Mouse (Mus musculus) lung, embryonic 15.5 days (tissue): ENCODE data around the gene Cldn3. TPM values are rescaled to one million over a fixed set of nuclear protein-coding genes. Genes with fewer than 3 reads are reported as not detected.
A peak's percentile ranks its signal among the peaks of the same experiment; 100 is the strongest.

Experiments used
- ATAC-seq: fragments of 200-750 bp; cut with Nextera tagmentation; 2 replicates; pipeline ENCODE4 v1.8.0; 2017; ENCODE audit warnings: moderate number of reproducible peaks, borderline replicate concordance; ENCODE audit not compliant: low FRiP score, low TSS enrichment; ENCODE audit errors: extremely low read depth
- H3K27ac ChIP-seq: fragments of 300-500 bp; sonication (generic); 2 replicates; pipeline ENCODE4 v1.5.1; 2015; ENCODE audit warnings: moderate library complexity, mild to moderate bottlenecking, inconsistent platforms
- H3K27me3 ChIP-seq: fragments of 300-500 bp; sonication (generic); 2 replicates; pipeline ENCODE4 v1.6.1; 2015; ENCODE audit warnings: inconsistent platforms
- H3K36me3 ChIP-seq: fragments of 300-500 bp; sonication (generic); 2 replicates; pipeline ENCODE4 v1.6.1; 2015; ENCODE audit warnings: inconsistent platforms
- H3K4me1 ChIP-seq: fragments of 300-500 bp; sonication (generic); 2 replicates; pipeline ENCODE4 v1.6.1; 2015; ENCODE audit warnings: inconsistent platforms
- H3K4me2 ChIP-seq: fragments of 300-500 bp; sonication (generic); 2 replicates; pipeline ENCODE4 v1.6.1; 2015; ENCODE audit warnings: inconsistent platforms, mild to moderate bottlenecking, moderate library complexity
- H3K4me3 ChIP-seq: fragments of 300-500 bp; sonication (generic); 2 replicates; pipeline ENCODE4 v1.5.1; 2015; ENCODE audit warnings: mild to moderate bottlenecking, inconsistent platforms
- H3K9ac ChIP-seq: fragments of 300-500 bp; sonication (generic); 2 replicates; pipeline ENCODE4 v1.6.1; 2015; ENCODE audit warnings: inconsistent platforms
- H3K9me3 ChIP-seq: fragments of 300-500 bp; sonication (generic); 2 replicates; pipeline ENCODE4 v1.6.1; 2016; ENCODE audit warnings: inconsistent platforms
- WGBS: fragments of 180-500 bp; shearing (Covaris S2); methylation state at CpG from one replicate; pipeline ENCODE4 v1.1.7; 2015; 5-methylcytosine and 5-hydroxymethylcytosine counted together
- polyA plus RNA-seq: library from polyadenylated mRNA; unstranded; fragments of >200 nt; fragmentation: Nextera tagmentation; extraction: Ambion mirVana; gene quantifications from 2 replicates; pipeline ENCODE4 v1.2.1, GENCODE M21; 2015

Cldn3 gene
- polyA plus RNA-seq, 1 experiment from 2014 or later = 259 TPM

GRCm38 (mm10) chr5:134986298-134987268 is 569 bp downstream of the Cldn3 start:
- H3K36me3 ChIP-seq = no peaks in the 10 kb centered on the region
- H3K9ac ChIP-seq = peak overlapping the region; percentile 56
- H3K27me3 ChIP-seq = peaks cover 48% of the 10 kb centered on the region
- H3K27ac ChIP-seq = peak overlapping the region; percentile 93
- H3K4me3 ChIP-seq = peak overlapping the region; percentile 44
- H3K4me1 ChIP-seq = peaks cover 36% of the 10 kb centered on the region
- no peak for ATAC-seq
- H3K9me3 ChIP-seq = no peaks in the 10 kb centered on the region
- 3% methylated on average over 79 of the region's 79 CpGs for WGBS
- H3K4me2 ChIP-seq = peak overlapping the region; percentile 47

- no peaks in the 10 kb centered on the region for H3K9me3 ChIP-seq
- peak overlapping the region; percentile 38 for H3K9ac ChIP-seq
- H3K27ac ChIP-seq = peak overlapping the region; percentile 12; the same call in 1 of the 2 replicates
- 34% methylated on average over 11 of the region's 11 CpGs for WGBS
- peaks cover 48% of the 10 kb centered on the region for H3K27me3 ChIP-seq
- no peak for ATAC-seq
- peaks cover 35% of the 10 kb centered on the region for H3K4me1 ChIP-seq
- H3K4me3 ChIP-seq = peak overlapping the region; percentile 44
- peak overlapping the region; percentile 47 for H3K4me2 ChIP-seq
- no peaks in the 10 kb centered on the region for H3K36me3 ChIP-seq
These were observed 3.2 kb downstream of the Cldn3 start for GRCm38 (mm10) chr5:134989166-134989565.

- Histone ChIP-seq H3K27ac (no peak overlapping the region), H3K4me3 (peak overlapping the region; percentile 44), H3K36me3 (no peaks in the 10 kb centered on the region), H3K9me3 (no peaks in the 10 kb centered on the region), H3K4me2 (peak overlapping the region; percentile 47), H3K27me3 (peaks cover 42% of the 10 kb centered on the region), H3K4me1 (peaks cover 29% of the 10 kb centered on the region), H3K9ac (no peak overlapping the region)
- 30% methylated on average over 6 of the region's 6 CpGs for WGBS
- ATAC-seq = no peak
These were observed 3.7 kb downstream of the Cldn3 start for GRCm38 (mm10) chr5:134989741-134990140.

- Histone ChIP-seq H3K27ac (peak overlapping the region; percentile 45), H3K9me3 (no peaks in the 10 kb centered on the region), H3K9ac (no peak overlapping the region), H3K36me3 (no peaks in the 10 kb centered on the region), H3K4me3 (no peak overlapping the region), H3K4me1 (peaks cover 12% of the 10 kb centered on the region; the same call in 1 of the 2 replicates), H3K4me2 (no peak overlapping the region), H3K27me3 (peaks cover 14% of the 10 kb centered on the region)
- ATAC-seq = no peak
- WGBS = 64% methylated on average over 5 of the region's 5 CpGs
These were observed 6.6 kb downstream of the Cldn3 start for GRCm38 (mm10) chr5:134992566-134992965.

GRCm38 (mm10) chr5:134998359-134998758 is 12.3 kb downstream of the Cldn3 start:
- Histone ChIP-seq H3K4me1 (peaks cover 25% of the 10 kb centered on the region), H3K27me3 (no peaks in the 10 kb centered on the region), H3K9ac (no peak overlapping the region), H3K36me3 (no peaks in the 10 kb centered on the region), H3K9me3 (no peaks in the 10 kb centered on the region), H3K4me3 (no peak overlapping the region), H3K4me2 (no peak overlapping the region), H3K27ac (peak overlapping the region; percentile 35)
- WGBS = 44% methylated on average over 6 of the region's 6 CpGs
- no peak for ATAC-seq

GRCm38 (mm10) chr5:134999797-135000196 is 13.8 kb downstream of the Cldn3 start:
- Histone ChIP-seq H3K9ac (no peak overlapping the region), H3K4me1 (peaks cover 25% of the 10 kb centered on the region), H3K36me3 (no peaks in the 10 kb centered on the region), H3K27ac (no peak overlapping the region; the same call in 1 of the 2 replicates), H3K9me3 (no peaks in the 10 kb centered on the region), H3K4me2 (no peak overlapping the region), H3K27me3 (no peaks in the 10 kb centered on the region), H3K4me3 (no peak overlapping the region)
- no peak for ATAC-seq
- WGBS = 89% methylated on average over 4 of the region's 4 CpGs

GRCm38 (mm10) chr5:135000751-135001150 is 14.7 kb downstream of the Cldn3 start:
- no peak overlapping the region; the same call in 1 of the 2 replicates for H3K4me2 ChIP-seq
- H3K4me1 ChIP-seq = peaks cover 25% of the 10 kb centered on the region
- no peak overlapping the region for H3K9ac ChIP-seq
- H3K9me3 ChIP-seq = no peaks in the 10 kb centered on the region
- peak overlapping the region; percentile 86 for H3K27ac ChIP-seq
- WGBS = 35% methylated on average over 13 of the region's 16 CpGs
- ATAC-seq = peak; percentile 12; the same call in 1 of the 2 replicates
- no peaks in the 10 kb centered on the region for H3K36me3 ChIP-seq
- no peaks in the 10 kb centered on the region for H3K27me3 ChIP-seq
- no peak overlapping the region for H3K4me3 ChIP-seq

GRCm38 (mm10) chr5:135001309-135001708 is 15.3 kb downstream of the Cldn3 start:
- no peak overlapping the region for H3K4me3 ChIP-seq
- no peak overlapping the region for H3K9ac ChIP-seq
- peak overlapping the region; percentile 33 for H3K4me2 ChIP-seq
- no peaks in the 10 kb centered on the region for H3K27me3 ChIP-seq
- peak; percentile 76 for ATAC-seq
- H3K27ac ChIP-seq = peak overlapping the region; percentile 86
- peaks cover 25% of the 10 kb centered on the region for H3K4me1 ChIP-seq
- WGBS = under 1% methylated on average over 14 of the region's 14 CpGs
- no peaks in the 10 kb centered on the region for H3K36me3 ChIP-seq
- no peaks in the 10 kb centered on the region for H3K9me3 ChIP-seq

GRCm38 (mm10) chr5:135002151-135002550 is 16.1 kb downstream of the Cldn3 start:
- no peaks in the 10 kb centered on the region for H3K27me3 ChIP-seq
- no peak overlapping the region for H3K9ac ChIP-seq
- peak overlapping the region; percentile 86 for H3K27ac ChIP-seq
- no peak overlapping the region for H3K4me2 ChIP-seq
- WGBS = 38% methylated on average over 5 of the region's 5 CpGs
- H3K9me3 ChIP-seq = no peaks in the 10 kb centered on the region
- peaks cover 25% of the 10 kb centered on the region for H3K4me1 ChIP-seq
- no peaks in the 10 kb centered on the region for H3K36me3 ChIP-seq
- peak; percentile 33 for ATAC-seq
- H3K4me3 ChIP-seq = no peak overlapping the region

GRCm38 (mm10) chr5:135007802-135008571 is 22.0 kb downstream of the Cldn3 start:
- peak overlapping the region; percentile 73 for H3K4me2 ChIP-seq
- peak overlapping the region; percentile 63 for H3K4me3 ChIP-seq
- H3K9ac ChIP-seq = peak overlapping the region; percentile 61
- no peaks in the 10 kb centered on the region for H3K9me3 ChIP-seq
- H3K27me3 ChIP-seq = no peaks in the 10 kb centered on the region
- WGBS = 18% methylated on average over 16 of the region's 16 CpGs
- peak overlapping the region; percentile 94 for H3K27ac ChIP-seq
- ATAC-seq = no peak
- no peaks in the 10 kb centered on the region for H3K36me3 ChIP-seq
- peaks cover 35% of the 10 kb centered on the region for H3K4me1 ChIP-seq

- peaks cover 37% of the 10 kb centered on the region for H3K4me1 ChIP-seq
- peak within 1 kb of the TSS; percentile 63 for H3K4me3 ChIP-seq
- H3K36me3 ChIP-seq = no peaks in the 10 kb centered on the region
- no peaks in the 10 kb centered on the region for H3K27me3 ChIP-seq
- peak; percentile 87 for ATAC-seq
- H3K4me2 ChIP-seq = peak within 1 kb of the TSS; percentile 73
- no peaks in the 10 kb centered on the region for H3K9me3 ChIP-seq
- WGBS = under 1% methylated on average over 52 of the region's 52 CpGs
- peak within 1 kb of the TSS; percentile 61 for H3K9ac ChIP-seq
- H3K27ac ChIP-seq = peak within 1 kb of the TSS; percentile 98
These were observed 22.9 kb downstream of the Cldn3 start, which contains the start of gene Abhd11 for GRCm38 (mm10) chr5:135008671-135009589. Gene Abhd11, plus strand, starts transcription at chr5:135009152.
